Mouse (Mus musculus): ENCODE data around the gene Anxa2. TPM values are rescaled to one million over a fixed set of nuclear protein-coding genes. Genes with fewer than 3 reads are reported as not detected.

Anxa2 gene
- polyA plus RNA-seq, 1 experiment = 511 TPM

DNA sequence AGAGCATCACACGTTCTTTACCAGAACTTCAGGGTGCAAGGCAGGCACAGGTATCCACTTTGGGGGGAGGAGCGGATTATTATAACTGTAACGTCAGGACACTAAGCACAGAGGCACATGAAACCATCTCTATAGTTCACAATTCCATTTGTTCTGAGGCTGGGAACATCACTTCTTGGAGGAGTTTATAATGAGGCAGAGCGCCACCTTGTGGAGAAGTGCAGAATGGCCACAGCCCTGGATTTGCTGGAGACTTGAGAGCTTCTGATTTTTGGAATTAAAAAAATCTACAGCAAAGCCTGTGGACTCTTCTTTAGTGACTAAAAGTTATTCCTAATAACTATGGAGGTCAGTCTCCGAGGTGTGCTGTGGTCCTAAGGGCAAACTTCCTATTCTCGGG lies 49.1 kb downstream of the Anxa2 start:
- Histone ChIP-seq H3K27ac (ENCODE audit: insufficient read depth, low read depth, low read length) (no peak overlapping the region), H3K4me3 (ENCODE audit: insufficient read depth, low read length) (no peak overlapping the region), H3K4me1 (ENCODE audit: control insufficient read depth, insufficient read depth, low read length) (peaks cover 18% of the 10 kb centered on the region)
- TF ChIP-seq CTCF (IDR thresholded peaks at IDR 0.05; ENCODE audit: low read depth, low read length) (peak; percentile 53; the same call in 1 of the 2 replicates), POLR2A (IDR thresholded peaks at IDR 0.05; ENCODE audit: borderline replicate concordance, low read depth, low read length) (no peak)

DNA sequence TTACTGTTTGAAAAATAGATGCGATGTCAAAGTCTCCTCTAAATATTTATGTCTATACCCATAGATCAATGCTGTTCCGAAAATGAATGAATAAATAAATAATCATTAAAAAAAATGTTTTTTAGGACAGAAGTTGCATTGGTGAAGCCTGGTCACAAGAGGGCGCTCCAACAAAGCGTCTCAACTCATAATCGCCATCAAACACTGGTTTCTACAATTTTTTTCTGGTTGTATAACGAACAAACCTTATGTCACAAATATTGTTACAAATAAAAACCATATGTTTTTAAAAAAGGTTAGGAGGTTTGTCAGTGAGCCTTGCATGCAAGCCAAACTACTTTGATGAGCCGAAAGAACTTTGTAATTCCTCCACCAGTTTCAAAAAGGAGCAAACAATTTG lies 52.2 kb downstream of the Anxa2 start:
- no peak overlapping the region for H3K4me3 ChIP-seq (ENCODE audit: insufficient read depth, low read length)
- H3K4me1 ChIP-seq (ENCODE audit: control insufficient read depth, insufficient read depth, low read length) = peaks cover 3% of the 10 kb centered on the region; the same call in 1 of the 2 replicates
- TF ChIP-seq POLR2A (IDR thresholded peaks at IDR 0.05; ENCODE audit: borderline replicate concordance, low read depth, low read length) (no peak), CTCF (IDR thresholded peaks at IDR 0.05; ENCODE audit: low read depth, low read length) (no peak)
- no peak overlapping the region for H3K27ac ChIP-seq (ENCODE audit: insufficient read depth, low read depth, low read length)

DNA sequence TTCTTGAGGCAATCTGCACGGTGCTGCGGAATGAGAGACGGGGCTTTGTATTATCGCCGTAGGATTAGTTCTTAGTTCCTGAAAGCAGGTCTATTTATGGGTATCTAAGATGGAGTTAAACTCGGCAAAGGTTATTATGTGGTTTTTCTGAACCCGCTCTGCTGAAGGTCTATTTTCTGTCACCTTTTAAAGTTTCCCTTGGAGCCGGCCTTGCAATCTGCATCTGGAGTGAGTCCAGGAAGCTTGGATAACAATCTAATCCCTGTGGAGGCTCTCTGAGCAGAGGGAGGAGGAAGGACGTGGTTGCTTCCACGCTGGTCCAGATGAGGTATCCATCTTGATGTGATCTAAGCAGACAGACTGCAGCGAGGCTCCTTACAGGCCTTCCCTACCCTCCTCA lies 53.8 kb downstream of the Anxa2 start:
- TF ChIP-seq CTCF (IDR thresholded peaks at IDR 0.05; ENCODE audit: low read depth, low read length) = no peak
- no peak overlapping the region for H3K4me3 ChIP-seq (ENCODE audit: insufficient read depth, low read length)
- H3K27ac ChIP-seq (ENCODE audit: insufficient read depth, low read depth, low read length) = no peak overlapping the region
- H3K4me1 ChIP-seq (ENCODE audit: control insufficient read depth, insufficient read depth, low read length) = no peaks in the 10 kb centered on the region

DNA sequence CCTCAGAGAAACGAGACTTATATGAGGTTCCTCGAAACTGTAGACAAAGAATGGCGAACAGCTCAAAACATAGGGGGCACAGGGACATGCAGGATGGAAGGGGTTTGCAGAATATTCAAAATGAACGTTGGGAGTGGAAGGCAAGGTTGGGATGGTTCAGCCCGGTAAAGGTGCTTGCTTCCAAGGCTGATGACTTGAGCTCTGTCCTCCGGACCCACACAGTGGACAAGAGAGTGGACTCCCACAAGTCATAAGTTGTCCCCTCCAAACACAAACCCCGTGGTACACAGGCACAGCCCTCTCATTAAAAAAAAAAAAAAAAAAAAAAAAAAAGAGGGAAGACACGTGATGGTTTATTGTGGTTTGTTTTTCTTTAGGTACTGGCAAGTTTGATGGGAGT lies 54.6 kb downstream of the Anxa2 start:
- Histone ChIP-seq H3K4me1 (ENCODE audit: control insufficient read depth, insufficient read depth, low read length) (no peaks in the 10 kb centered on the region), H3K4me3 (ENCODE audit: insufficient read depth, low read length) (no peak overlapping the region), H3K27ac (ENCODE audit: insufficient read depth, low read depth, low read length) (no peak overlapping the region)
- TF ChIP-seq POLR2A (IDR thresholded peaks at IDR 0.05; ENCODE audit: borderline replicate concordance, low read depth, low read length) = no peak
- TF ChIP-seq CTCF (IDR thresholded peaks at IDR 0.05; ENCODE audit: low read depth, low read length) = no peak

DNA sequence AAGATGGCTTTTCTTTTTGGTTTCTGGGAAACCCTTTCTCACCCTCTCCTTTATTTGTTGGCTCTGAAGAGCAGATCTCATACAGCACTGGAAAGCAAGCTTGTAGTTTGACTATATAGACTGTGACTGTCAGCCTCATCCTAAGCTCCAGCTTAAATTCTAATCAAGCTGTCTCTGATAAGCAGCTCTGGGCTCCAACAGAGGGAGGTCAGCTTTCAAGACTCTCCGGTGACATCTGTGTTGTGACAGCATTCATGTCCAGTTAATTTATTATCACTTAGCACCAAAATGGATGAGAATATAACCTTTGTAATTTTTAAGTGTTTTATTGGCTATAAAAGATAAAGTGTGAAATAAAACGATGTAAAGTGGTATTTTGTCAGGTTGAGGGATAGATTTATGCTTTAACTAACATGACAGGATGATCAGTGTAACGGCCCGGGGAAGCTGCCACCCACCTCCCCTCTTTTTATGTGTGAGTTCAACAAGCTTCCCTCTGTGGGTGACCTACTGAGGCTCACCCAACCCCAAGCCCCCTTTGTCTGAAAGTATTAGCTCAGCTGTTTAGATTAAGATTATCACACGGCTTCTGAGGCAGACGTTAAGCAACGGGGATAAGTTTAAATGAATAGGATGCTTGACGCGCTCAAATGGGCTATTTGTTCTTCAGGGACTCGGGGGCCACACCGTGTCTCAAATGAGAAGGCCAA lies 58.6 kb downstream of the Anxa2 start:
- Histone ChIP-seq H3K27ac (ENCODE audit: insufficient read depth, low read depth, low read length) (no peak overlapping the region), H3K4me1 (ENCODE audit: control insufficient read depth, insufficient read depth, low read length) (no peaks in the 10 kb centered on the region), H3K4me3 (ENCODE audit: insufficient read depth, low read length) (no peak overlapping the region)
- TF ChIP-seq CTCF (IDR thresholded peaks at IDR 0.05; ENCODE audit: low read depth, low read length) (no peak), POLR2A (IDR thresholded peaks at IDR 0.05; ENCODE audit: borderline replicate concordance, low read depth, low read length) (no peak)

DNA sequence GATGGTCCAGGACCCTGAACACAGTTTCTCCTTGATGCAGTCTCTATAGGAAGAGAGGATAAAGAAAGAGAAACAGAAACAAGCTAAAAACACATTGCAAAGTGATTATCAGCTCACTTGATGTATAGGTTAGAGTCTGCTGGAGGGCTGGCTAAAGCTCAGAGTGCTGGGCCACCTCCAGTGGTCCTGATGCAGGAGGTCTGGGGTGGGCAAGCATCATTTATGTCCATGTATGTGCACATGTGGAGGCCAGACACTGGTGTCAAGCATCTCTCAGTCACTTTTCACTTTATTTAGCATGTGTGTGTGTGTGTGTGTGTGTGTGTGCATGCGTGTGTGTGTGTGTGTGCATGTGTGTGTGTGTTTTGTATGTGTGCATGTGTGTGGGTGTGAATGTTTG lies 59.3 kb downstream of the Anxa2 start:
- TF ChIP-seq CTCF (IDR thresholded peaks at IDR 0.05; ENCODE audit: low read depth, low read length) = no peak
- TF ChIP-seq POLR2A (IDR thresholded peaks at IDR 0.05; ENCODE audit: borderline replicate concordance, low read depth, low read length) = no peak
- H3K4me3 ChIP-seq (ENCODE audit: insufficient read depth, low read length) = no peak overlapping the region
- no peaks in the 10 kb centered on the region for H3K4me1 ChIP-seq (ENCODE audit: control insufficient read depth, insufficient read depth, low read length)
- no peak overlapping the region for H3K27ac ChIP-seq (ENCODE audit: insufficient read depth, low read depth, low read length)

DNA sequence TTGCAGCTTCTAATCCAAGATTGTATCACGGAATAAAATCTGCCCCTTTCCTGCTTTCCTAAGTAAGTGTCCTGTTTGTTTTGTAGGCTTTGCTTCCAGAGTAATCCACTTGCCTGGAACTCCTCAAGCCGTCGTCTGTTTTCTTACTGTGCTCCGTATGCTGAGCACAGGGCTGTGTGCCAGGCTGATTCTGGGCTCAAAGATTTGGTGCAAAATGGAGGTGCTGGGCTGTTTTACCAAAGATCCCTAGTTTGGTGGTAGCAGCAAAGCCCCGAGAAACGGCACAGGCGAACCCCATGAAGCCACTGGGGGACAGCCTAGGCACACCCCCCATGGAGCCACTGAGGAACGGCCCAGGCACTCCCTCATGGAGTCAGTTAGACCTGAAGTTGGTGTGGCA lies 60.8 kb downstream of the Anxa2 start:
- Histone ChIP-seq H3K27ac (ENCODE audit: insufficient read depth, low read depth, low read length) (no peak overlapping the region), H3K4me1 (ENCODE audit: control insufficient read depth, insufficient read depth, low read length) (no peaks in the 10 kb centered on the region), H3K4me3 (ENCODE audit: insufficient read depth, low read length) (no peak overlapping the region)
- no peak for TF ChIP-seq CTCF (IDR thresholded peaks at IDR 0.05; ENCODE audit: low read depth, low read length)
- TF ChIP-seq POLR2A (IDR thresholded peaks at IDR 0.05; ENCODE audit: borderline replicate concordance, low read depth, low read length) = no peak

DNA sequence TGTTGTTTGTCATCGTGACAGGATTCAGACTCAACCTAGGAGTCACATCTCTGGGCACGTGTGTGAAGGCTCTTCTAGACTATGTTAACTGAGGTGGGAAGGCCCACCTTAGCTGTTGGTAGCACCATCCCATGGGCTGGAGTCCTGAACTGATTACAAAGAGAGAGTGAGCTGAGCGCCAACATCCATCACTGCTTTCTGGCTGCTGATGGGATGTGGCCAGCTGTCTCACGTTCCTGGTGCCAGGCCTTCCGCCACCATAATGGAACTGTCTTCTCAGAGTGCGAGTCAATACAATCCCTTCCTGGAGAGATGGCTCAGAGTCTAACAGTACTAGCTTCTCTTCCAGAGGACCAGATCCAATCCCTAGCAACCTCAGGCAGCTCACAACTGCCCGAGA lies 62.0 kb downstream of the Anxa2 start:
- Histone ChIP-seq H3K27ac (ENCODE audit: insufficient read depth, low read depth, low read length) (no peak overlapping the region), H3K4me1 (ENCODE audit: control insufficient read depth, insufficient read depth, low read length) (no peaks in the 10 kb centered on the region), H3K4me3 (ENCODE audit: insufficient read depth, low read length) (no peak overlapping the region)
- TF ChIP-seq POLR2A (IDR thresholded peaks at IDR 0.05; ENCODE audit: borderline replicate concordance, low read depth, low read length) (no peak), CTCF (IDR thresholded peaks at IDR 0.05; ENCODE audit: low read depth, low read length) (no peak)

DNA sequence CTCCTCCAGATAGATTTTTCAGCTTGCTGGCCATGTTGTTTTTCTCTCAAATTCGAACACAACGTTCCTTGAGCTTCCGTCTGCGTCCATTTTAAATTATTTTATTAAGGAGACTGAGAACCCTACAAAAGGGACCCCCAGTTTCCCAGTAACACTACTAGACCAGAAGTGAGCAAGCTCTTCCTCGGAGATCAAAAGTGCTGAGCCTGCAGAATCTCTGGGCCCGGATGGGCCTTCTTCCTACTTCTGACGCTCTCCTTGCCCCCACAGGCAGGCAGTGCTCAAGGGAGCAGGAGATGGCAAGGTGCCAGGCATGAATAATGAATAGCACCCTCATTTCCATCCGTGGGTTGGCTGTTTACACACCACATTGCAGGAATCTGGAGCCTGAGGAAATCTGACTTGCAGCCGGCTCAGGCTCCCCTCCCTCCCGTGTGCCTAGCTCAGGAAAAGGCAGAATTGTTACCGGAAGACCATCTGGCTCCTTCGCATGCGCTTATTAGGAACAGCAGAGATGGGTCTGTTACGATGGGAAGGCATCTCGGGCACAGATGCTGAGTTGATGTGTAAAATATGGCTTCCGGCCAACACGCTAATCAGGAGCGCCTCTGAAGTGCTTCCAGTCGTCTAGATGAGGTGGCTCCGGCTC lies 64.1 kb downstream of the Anxa2 start:
- Histone ChIP-seq H3K27ac (ENCODE audit: insufficient read depth, low read depth, low read length) (no peak overlapping the region), H3K4me1 (ENCODE audit: control insufficient read depth, insufficient read depth, low read length) (no peaks in the 10 kb centered on the region), H3K4me3 (ENCODE audit: insufficient read depth, low read length) (no peak overlapping the region)
- TF ChIP-seq POLR2A (IDR thresholded peaks at IDR 0.05; ENCODE audit: borderline replicate concordance, low read depth, low read length) (no peak), CTCF (IDR thresholded peaks at IDR 0.05; ENCODE audit: low read depth, low read length) (no peak)

Other genes starting within 250 kb of the Anxa2 start
- gene Ice2, start 55.7 kb upstream of the Anxa2 start, polyA plus RNA-seq (2012; ENCODE audit: insufficient read depth, insufficient read length, missing spikeins) = 10.1 and 12.1 TPM in 2 replicates

All from bone marrow macrophage, adult 2 months (primary cell).